ENCODE assay signal across 19 mouse cellular contexts in genomic region chr15:89462176-89462575, GRCm38 (mm10). TPM values are rescaled to one million over a fixed set of nuclear protein-coding genes. Genes with fewer than 3 reads are reported as not detected.
"Had no signal": no experiment of that assay in that cellular context is flagged by ENCODE, and none has a peak within 500 bp of the region (broad histone marks: within the 10 kb centered on the region; RNA-seq: fewer than 3 reads in every experiment).

No protein-coding gene starts in this region.

- H3K9me3 ChIP-seq: neural tube, embryonic 15.5 days; stomach, embryonic 15.5 days had no signal

- H3K36me3 ChIP-seq: stomach, embryonic 15.5 days had no signal

- DNase-seq: retina, postnatal 1 day; right cerebral cortex, adult 18-20 months; right cerebral cortex, postnatal 14 days; right cerebral cortex, postnatal 25 days; right cerebral cortex, postnatal 4 days; spleen, adult 18-20 months; thymus, adult 18-20 months; thymus, adult 2 months; thymus, postnatal 14 days; thymus, postnatal 25 days; thymus, postnatal 36 days; thymus, postnatal 4 days had no signal

- H3K4me3 ChIP-seq: neural tube, embryonic 15.5 days; stomach, embryonic 15.5 days had no signal

- H3K27ac ChIP-seq: neural tube, embryonic 15.5 days; stomach, embryonic 15.5 days; stomach, postnatal 0 days had no signal

- H3K4me2 ChIP-seq: neural tube, embryonic 15.5 days; stomach, embryonic 15.5 days had no signal

- H3K27me3 ChIP-seq: neural tube, embryonic 15.5 days; stomach, embryonic 15.5 days had no signal

- H3K4me1 ChIP-seq: stomach, embryonic 15.5 days had no signal

- H3K9ac ChIP-seq: neural tube, embryonic 15.5 days; stomach, embryonic 15.5 days had no signal

RNA-seq across cellular contexts. Expression of gene Mapk8ip2, which starts 8.5 kb away (rescaled TPM):
- total RNA-seq: neutrophil, adult 5-6 weeks had no signal

RNA-seq across cellular contexts. Expression of gene Gm44502, which starts 32.7 kb away (rescaled TPM):
- polyA plus RNA-seq: neural tube, embryonic 15.5 days; stomach, embryonic 14.5 days; stomach, embryonic 15.5 days; stomach, embryonic 16.5 days; stomach, postnatal 0 days; thymus, postnatal 0 days had no signal
